Mouse (Mus musculus): ENCODE results near the gene Bricd5.

The Bricd5 gene

GRCm38 (mm10) chr17:24488186-24488661 lies 14.5 kb downstream of the Bricd5 start, which contains the start of gene Caskin1:
Caskin1 (plus strand) TSS chr17:24488601.
- DNase-seq, result peak; percentile 79

- no peak for DNase-seq
Measured at GRCm38 (mm10) chr17:24488662-24489264, 15.1 kb downstream of the Bricd5 start.

- no peak for DNase-seq
Measured at GRCm38 (mm10) chr17:24489265-24490030, 15.8 kb downstream of the Bricd5 start.

- no peak for DNase-seq
Measured at GRCm38 (mm10) chr17:24490399-24490798, 16.7 kb downstream of the Bricd5 start.

- DNase-seq, result no peak
Measured at GRCm38 (mm10) chr17:24494627-24495335, 21.1 kb downstream of the Bricd5 start.

GRCm38 (mm10) chr17:24495443-24495842 lies 21.8 kb downstream of the Bricd5 start:
- no peak for DNase-seq

GRCm38 (mm10) chr17:24496026-24496425 lies 22.3 kb downstream of the Bricd5 start:
- no peak for DNase-seq

- DNase-seq, result no peak
Measured at GRCm38 (mm10) chr17:24502208-24502607, 28.5 kb downstream of the Bricd5 start.

- DNase-seq, result no peak
Measured at GRCm38 (mm10) chr17:24504085-24504484, 30.4 kb downstream of the Bricd5 start.

- no peak for DNase-seq
Measured at GRCm38 (mm10) chr17:24505286-24505955, 31.7 kb downstream of the Bricd5 start.

GRCm38 (mm10) chr17:24506332-24507070 lies 32.8 kb downstream of the Bricd5 start:
- no peak for DNase-seq

GRCm38 (mm10) chr17:24507129-24507664 lies 33.5 kb downstream of the Bricd5 start:
- no peak for DNase-seq

- DNase-seq, result no peak
Measured at GRCm38 (mm10) chr17:24507806-24508460, 34.2 kb downstream of the Bricd5 start.

- DNase-seq, result peak; percentile 75
Measured at GRCm38 (mm10) chr17:24513609-24514008, 39.9 kb downstream of the Bricd5 start.

- no peak for DNase-seq
Measured at GRCm38 (mm10) chr17:24514270-24515257, 40.9 kb downstream of the Bricd5 start.

- DNase-seq, result no peak
Measured at GRCm38 (mm10) chr17:24520450-24520849, 46.8 kb downstream of the Bricd5 start.

- no peak for DNase-seq
Measured at GRCm38 (mm10) chr17:24524734-24525133, 51.0 kb downstream of the Bricd5 start.

All from cerebellum, adult 9-10 months (tissue).